Mouse (Mus musculus): ENCODE measurements around the gene Pdxk. TPM values are rescaled to one million over a fixed set of nuclear protein-coding genes. Genes with fewer than 3 reads are reported as not detected.

Pdxk gene
- total and polyA plus RNA-seq, 3 experiments: 4.3 to 6.8 (median 6.4) TPM

GRCm38 (mm10) chr10:78420929-78421328 is 43.8 kb downstream of the Pdxk start (continued):
- TF ChIP-seq RCOR1 (conservative IDR thresholded peaks at IDR 0.05; ENCODE audit: low read depth, low read length) (no peak), HCFC1 (IDR thresholded peaks at IDR 0.05; ENCODE audit: low read depth, low read length) (no peak), BHLHE40 (IDR thresholded peaks at IDR 0.05; ENCODE audit: low read depth, low read length) (peak; percentile 76), ZC3H11A (IDR thresholded peaks at IDR 0.05; ENCODE audit: low read depth, low read length) (no peak), UBTF (IDR thresholded peaks at IDR 0.05; ENCODE audit: low read depth, low read length) (no peak), IRF4 (IDR thresholded peaks at IDR 0.05; ENCODE audit: low read depth, low read length) (peak; percentile 74; the same call in 1 of the 2 replicates), POLR2AphosphoS2 (IDR thresholded peaks at IDR 0.05; ENCODE audit: low read depth, low read length) (no peak), KAT2A (IDR thresholded peaks at IDR 0.05; ENCODE audit: insufficient replicate concordance, low read length) (no peak), ETS1 (conservative IDR thresholded peaks at IDR 0.05; ENCODE audit: low read depth, low read length) (peak; percentile 78), NRF1 (IDR thresholded peaks at IDR 0.05; ENCODE audit: low read depth, low read length) (0 out of 2 replicates have a peak, but pooled peaks have one; percentile 19), PAX5 (IDR thresholded peaks at IDR 0.05; ENCODE audit: low read length) (no peak), POLR2A (IDR thresholded peaks at IDR 0.05; ENCODE audit: low read depth, low read length) (peak; percentile 67), RAD21 (IDR thresholded peaks at IDR 0.05; ENCODE audit: low read depth, low read length) (no peak), CTCF (conservative IDR thresholded peaks at IDR 0.05 in 1 of 2, IDR thresholded peaks at IDR 0.05 in 1 of 2; ENCODE audit: low read depth in 2 of 2, low read length in 2 of 2) (no peak), ZNF384 (IDR thresholded peaks at IDR 0.05; ENCODE audit: low read depth, low read length) (no peak), USF2 (conservative IDR thresholded peaks at IDR 0.05; ENCODE audit: low read depth, low read length) (no peak), MAZ (IDR thresholded peaks at IDR 0.05; ENCODE audit: low read depth, low read length) (peak; percentile 71)

GRCm38 (mm10) chr10:78418791-78419190 is 46.0 kb downstream of the Pdxk start:
- no peak for DNase-seq (ENCODE audit: extremely low read depth)
- Histone ChIP-seq H3K9ac (ENCODE audit: insufficient read depth, low read depth) (no peak overlapping the region), H3K27me3 (replicated peaks) (no peaks in the 10 kb centered on the region), H3K9me3 (replicated peaks; ENCODE audit: low read length) (no peaks in the 10 kb centered on the region), H3K27ac (ENCODE audit: insufficient read depth, low read depth) (no peak overlapping the region), H3K36me3 (replicated peaks in 1 of 2; ENCODE audit: control insufficient read depth in 1 of 2, insufficient read depth in 1 of 2, low read length in 1 of 2) (no peaks in the 10 kb centered on the region), H3K4me2 (ENCODE audit: insufficient read depth, low read depth, poor library complexity, severe bottlenecking) (no peak overlapping the region), H3K4me1 (ENCODE audit: control insufficient read depth in 1 of 2, insufficient read depth in 2 of 2) (peaks cover 9 to 58% of the 10 kb centered on the region in 2 experiments), H3K4me3 (replicated peaks in 1 of 3; ENCODE audit: low read depth in 2 of 3, low read length in 2 of 3, poor library complexity in 1 of 3) (no peak overlapping the region), H3K79me2 (replicated peaks; ENCODE audit: control insufficient read depth, extremely low read depth, insufficient read depth, poor library complexity, severe bottlenecking) (no peaks in the 10 kb centered on the region)
- TF ChIP-seq RCOR1 (conservative IDR thresholded peaks at IDR 0.05; ENCODE audit: low read depth, low read length) (no peak), JUND (conservative IDR thresholded peaks at IDR 0.05; ENCODE audit: low read depth, low read length) (no peak), TCF12 (IDR thresholded peaks at IDR 0.05; ENCODE audit: low read depth, low read length) (no peak), MEF2A (IDR thresholded peaks at IDR 0.05; ENCODE audit: borderline replicate concordance, low read depth, low read length) (no peak), IRF4 (IDR thresholded peaks at IDR 0.05; ENCODE audit: low read depth, low read length) (no peak), USF2 (conservative IDR thresholded peaks at IDR 0.05; ENCODE audit: low read depth, low read length) (no peak), CHD1 (IDR thresholded peaks at IDR 0.05; ENCODE audit: low read depth, low read length) (no peak), PAX5 (IDR thresholded peaks at IDR 0.05; ENCODE audit: low read length) (no peak), CHD2 (IDR thresholded peaks at IDR 0.05; ENCODE audit: low read length) (no peak), ETS1 (conservative IDR thresholded peaks at IDR 0.05; ENCODE audit: low read depth, low read length) (no peak), ELF1 (IDR thresholded peaks at IDR 0.05; ENCODE audit: low read depth, low read length) (no peak), EP300 (IDR thresholded peaks at IDR 0.05; ENCODE audit: low read length) (no peak), CTCF (conservative IDR thresholded peaks at IDR 0.05 in 1 of 2, IDR thresholded peaks at IDR 0.05 in 1 of 2; ENCODE audit: low read depth in 2 of 2, low read length in 2 of 2) (no peak), SMC3 (IDR thresholded peaks at IDR 0.05; ENCODE audit: low read depth, low read length) (no peak), USF1 (IDR thresholded peaks at IDR 0.05; ENCODE audit: low read depth, low read length) (no peak), JUN (IDR thresholded peaks at IDR 0.05; ENCODE audit: insufficient read depth, low read depth, low read length) (no peak), ZNF384 (IDR thresholded peaks at IDR 0.05; ENCODE audit: low read depth, low read length) (no peak), ZKSCAN1 (IDR thresholded peaks at IDR 0.05; ENCODE audit: borderline replicate concordance, low read depth, low read length) (no peak)
- dilution Hi-C loops (cut with MboI; ENCODE audit: extremely low pct_ligation_motif_present, extremely low pct_unique_long_range_greater_than_20kb, low sequenced_read_pairs): no loop called here
- in situ Hi-C loops (cut with MboI; ENCODE audit: low pct_ligation_motif_present, low pct_unique_long_range_greater_than_20kb, low sequenced_read_pairs): no loop called here
